Mouse (Mus musculus): ENCODE measurements at regions not wholly inside any gene's neighbourhood (a gene's known extent, or its start where the extent isn't known, plus 50 kb on each side); places are given as distances from the start of the nearest gene placed in this dataset.
A peak's percentile ranks its signal among the peaks of the same experiment; 100 is the strongest.

DNA sequence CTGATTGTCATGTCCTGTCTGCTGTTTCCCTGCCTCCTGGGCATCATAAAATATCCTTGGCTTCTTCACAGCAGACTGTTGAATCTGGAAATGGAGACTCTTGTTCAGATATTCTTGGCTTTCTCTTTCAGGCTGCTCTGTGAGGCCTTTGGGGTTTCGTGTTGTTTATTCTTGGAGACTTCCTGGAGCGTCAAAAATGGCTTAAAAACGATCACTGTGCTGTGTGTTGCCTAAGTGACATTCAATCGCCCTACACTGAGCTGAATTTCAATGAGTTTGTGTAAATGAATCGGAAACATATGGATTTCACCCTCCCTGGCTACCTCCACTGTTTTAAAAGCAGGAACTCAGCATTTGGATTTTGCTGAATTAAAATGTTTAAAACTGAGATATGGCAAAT, 241.1 kb upstream of the Slc24a2 start:
- Histone ChIP-seq H3K27ac (ENCODE audit: low read length) (no peak overlapping the region), H3K9me3 (ENCODE audit: low read length) (no peaks in the 10 kb centered on the region), H3K4me2 (replicated peaks; ENCODE audit: low read depth, low read length) (no peak overlapping the region), H3K9ac (replicated peaks; ENCODE audit: low read depth) (no peak overlapping the region), H3K36me3 (ENCODE audit: insufficient read depth, low read length) (no peaks in the 10 kb centered on the region), H3K4me1 (ENCODE audit: insufficient read depth, low read depth, low read length) (peaks cover 4% of the 10 kb centered on the region; the same call in 1 of the 2 replicates), H3K4me3 (ENCODE audit: low read depth, low read length) (no peak overlapping the region), H3K27me3 (replicated peaks; ENCODE audit: insufficient read depth, low read length) (no peaks in the 10 kb centered on the region)
- WGBS, result 30% methylated on average over 5 of the region's 5 CpGs
- no peak for TF ChIP-seq EP300 (IDR thresholded peaks at IDR 0.05)
- TF ChIP-seq CTCF (IDR thresholded peaks at IDR 0.05), result no peak
- DNase-seq (ENCODE audit: low spot score), result no peak
- no peak for ATAC-seq

DNA sequence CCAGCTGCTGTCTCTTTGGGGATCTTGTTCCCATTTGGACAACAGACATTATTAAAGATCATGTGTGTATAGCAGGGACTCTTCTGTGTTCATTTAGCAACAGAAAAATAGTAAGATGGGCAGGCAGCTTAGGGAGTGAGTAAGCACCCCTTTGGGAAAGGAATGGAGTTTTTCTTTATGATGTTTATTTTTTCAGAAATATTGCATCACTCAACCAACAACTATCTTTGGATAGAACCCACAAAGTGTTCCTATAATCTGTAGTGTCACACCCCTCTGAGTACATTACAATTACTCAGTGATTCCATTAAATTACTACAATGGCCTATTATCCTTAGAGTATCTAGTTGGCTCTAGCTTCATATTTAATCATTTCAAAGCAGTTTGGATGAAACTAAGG, 237.3 kb upstream of the Slc24a2 start:
- Histone ChIP-seq H3K27ac (ENCODE audit: low read length) (no peak overlapping the region), H3K4me3 (ENCODE audit: low read depth, low read length) (no peak overlapping the region), H3K27me3 (replicated peaks; ENCODE audit: insufficient read depth, low read length) (no peaks in the 10 kb centered on the region), H3K4me2 (replicated peaks; ENCODE audit: low read depth, low read length) (no peak overlapping the region), H3K4me1 (ENCODE audit: insufficient read depth, low read depth, low read length) (peaks cover 4% of the 10 kb centered on the region; the same call in 1 of the 2 replicates), H3K9ac (replicated peaks; ENCODE audit: low read depth) (no peak overlapping the region), H3K9me3 (ENCODE audit: low read length) (no peaks in the 10 kb centered on the region), H3K36me3 (ENCODE audit: insufficient read depth, low read length) (no peaks in the 10 kb centered on the region)
- DNase-seq (ENCODE audit: low spot score) (no peak), ATAC-seq (no peak)
- TF ChIP-seq CTCF (IDR thresholded peaks at IDR 0.05) (no peak), EP300 (IDR thresholded peaks at IDR 0.05) (no peak)

DNA sequence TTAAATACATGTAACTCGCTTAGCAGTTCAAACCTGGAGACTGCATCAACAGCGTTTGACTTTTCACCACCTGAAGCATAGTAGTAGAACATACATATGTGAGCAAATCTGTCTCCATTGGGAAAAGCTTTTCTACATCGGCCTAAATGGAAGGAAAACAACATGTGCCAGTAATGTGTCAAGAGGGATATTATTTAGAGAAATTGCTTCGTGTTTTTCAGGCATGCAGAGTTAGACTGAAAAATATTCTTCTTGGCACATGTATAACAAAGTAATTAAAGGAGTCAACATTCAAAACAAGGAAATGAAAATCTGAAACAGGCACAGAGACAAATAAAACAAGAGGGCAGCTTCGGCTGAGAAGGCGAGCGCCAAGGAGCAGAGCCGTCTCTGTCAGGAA, 236.7 kb upstream of the Slc24a2 start:
- H3K36me3 ChIP-seq (ENCODE audit: insufficient read depth, low read length), result no peaks in the 10 kb centered on the region
- 63% methylated on average over 8 of the region's 8 CpGs for WGBS
- no peaks in the 10 kb centered on the region for H3K9me3 ChIP-seq (ENCODE audit: low read length)
- H3K9ac ChIP-seq (replicated peaks; ENCODE audit: low read depth), result no peak overlapping the region
- H3K4me1 ChIP-seq (ENCODE audit: insufficient read depth, low read depth, low read length), result no peaks in the 10 kb centered on the region; the same call in 1 of the 2 replicates
- TF ChIP-seq CTCF (IDR thresholded peaks at IDR 0.05), result no peak
- TF ChIP-seq EP300 (IDR thresholded peaks at IDR 0.05), result no peak
- ATAC-seq, result no peak
- no peak overlapping the region for H3K27ac ChIP-seq (ENCODE audit: low read length)
- H3K4me2 ChIP-seq (replicated peaks; ENCODE audit: low read depth, low read length), result no peak overlapping the region
- H3K4me3 ChIP-seq (ENCODE audit: low read depth, low read length), result no peak overlapping the region
- no peak for DNase-seq (ENCODE audit: low spot score)
- no peaks in the 10 kb centered on the region for H3K27me3 ChIP-seq (replicated peaks; ENCODE audit: insufficient read depth, low read length)

DNA sequence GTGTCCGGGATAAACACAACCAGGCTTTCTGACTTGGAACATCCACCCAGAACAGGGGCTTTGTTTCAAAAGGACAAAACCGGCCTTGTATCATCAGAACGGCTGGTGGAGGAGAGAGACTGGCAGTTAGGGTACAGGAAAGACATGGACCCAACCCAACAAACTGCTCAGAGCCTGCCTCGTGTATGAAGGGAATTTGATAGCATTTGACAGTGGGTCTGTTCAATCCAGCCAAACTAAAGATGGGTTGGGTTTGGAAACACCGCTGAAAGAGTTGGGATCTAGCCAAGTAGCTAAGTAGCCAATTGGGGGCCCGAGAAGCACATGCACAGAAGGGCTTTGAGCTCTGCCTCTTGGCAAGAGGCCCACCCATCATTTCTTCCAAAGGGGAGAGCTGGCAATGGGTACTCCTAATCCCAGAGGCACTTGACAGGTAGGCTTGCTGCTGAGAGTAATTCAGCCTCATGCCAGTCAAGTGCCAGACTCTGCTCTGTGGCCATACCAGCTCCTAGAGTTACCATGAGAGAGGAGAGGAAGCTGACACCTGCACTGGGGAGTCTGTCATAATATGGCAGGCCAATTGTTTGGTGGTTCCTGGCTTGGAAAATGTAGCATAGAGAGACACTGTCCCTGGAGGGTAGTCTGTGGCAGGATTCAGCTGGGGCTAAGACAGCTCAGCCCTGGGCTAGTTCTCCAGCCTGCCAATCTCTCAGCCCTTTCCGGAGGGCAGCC, 231.1 kb upstream of the Slc24a2 start:
- no peak overlapping the region for H3K27ac ChIP-seq (ENCODE audit: low read length)
- H3K4me2 ChIP-seq (replicated peaks; ENCODE audit: low read depth, low read length), result no peak overlapping the region
- no peaks in the 10 kb centered on the region for H3K27me3 ChIP-seq (replicated peaks; ENCODE audit: insufficient read depth, low read length)
- no peak overlapping the region for H3K9ac ChIP-seq (replicated peaks; ENCODE audit: low read depth)
- H3K4me1 ChIP-seq (ENCODE audit: insufficient read depth, low read depth, low read length), result no peaks in the 10 kb centered on the region; the same call in 1 of the 2 replicates
- H3K36me3 ChIP-seq (ENCODE audit: insufficient read depth, low read length), result no peaks in the 10 kb centered on the region
- WGBS, result 36% methylated on average over 7 of the region's 7 CpGs
- DNase-seq (ENCODE audit: low spot score) (no peak), ATAC-seq (peak; percentile 8; the same call in 1 of the 2 replicates)
- no peak overlapping the region for H3K4me3 ChIP-seq (ENCODE audit: low read depth, low read length)
- TF ChIP-seq EP300 (IDR thresholded peaks at IDR 0.05) (no peak), CTCF (IDR thresholded peaks at IDR 0.05) (no peak)
- H3K9me3 ChIP-seq (ENCODE audit: low read length), result no peaks in the 10 kb centered on the region

DNA sequence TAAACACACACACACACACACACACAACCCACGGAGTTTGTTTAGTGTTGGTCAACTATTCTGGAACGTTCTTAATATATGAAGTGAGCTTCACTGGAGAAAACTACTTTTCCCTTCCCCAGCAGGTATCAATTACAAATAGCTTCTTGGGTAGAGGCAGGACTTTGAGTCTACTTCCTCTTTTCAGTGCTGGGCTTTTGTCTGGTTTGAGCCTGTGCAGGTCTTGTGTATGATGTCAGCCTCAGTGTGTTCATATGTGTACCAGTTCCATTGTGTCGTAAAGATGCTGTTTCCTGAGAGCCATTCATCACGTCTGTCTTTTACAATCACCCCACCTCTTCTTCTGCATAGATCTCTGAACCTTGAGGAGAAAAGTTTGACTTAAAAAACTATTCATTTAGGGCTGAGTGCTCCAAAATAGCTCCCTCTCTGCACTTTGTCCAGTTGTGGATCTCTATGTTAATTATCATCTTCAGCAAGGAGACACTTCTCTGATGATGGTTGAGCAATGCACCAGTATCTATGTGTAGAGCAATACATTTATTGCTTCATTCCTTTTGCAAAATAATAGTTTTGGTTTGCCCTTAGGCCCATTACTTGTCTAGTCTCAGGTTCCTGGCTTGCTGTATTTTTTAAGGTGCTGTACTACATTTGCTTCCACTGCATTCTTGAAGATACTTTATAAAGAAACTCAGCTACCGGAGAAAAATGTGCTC, 225.7 kb upstream of the Slc24a2 start:
- ATAC-seq (no peak), DNase-seq (ENCODE audit: low spot score) (peak; percentile 22)
- Histone ChIP-seq H3K4me2 (replicated peaks; ENCODE audit: low read depth, low read length) (no peak overlapping the region), H3K4me1 (ENCODE audit: insufficient read depth, low read depth, low read length) (no peaks in the 10 kb centered on the region), H3K9ac (replicated peaks; ENCODE audit: low read depth) (no peak overlapping the region), H3K4me3 (ENCODE audit: low read depth, low read length) (no peak overlapping the region), H3K27me3 (replicated peaks; ENCODE audit: insufficient read depth, low read length) (no peaks in the 10 kb centered on the region), H3K36me3 (ENCODE audit: insufficient read depth, low read length) (no peaks in the 10 kb centered on the region), H3K27ac (ENCODE audit: low read length) (no peak overlapping the region), H3K9me3 (ENCODE audit: low read length) (no peaks in the 10 kb centered on the region)
- TF ChIP-seq CTCF (IDR thresholded peaks at IDR 0.05) (no peak), EP300 (IDR thresholded peaks at IDR 0.05) (no peak)
- WGBS, result 69% methylated on average over 5 of the region's 5 CpGs

DNA sequence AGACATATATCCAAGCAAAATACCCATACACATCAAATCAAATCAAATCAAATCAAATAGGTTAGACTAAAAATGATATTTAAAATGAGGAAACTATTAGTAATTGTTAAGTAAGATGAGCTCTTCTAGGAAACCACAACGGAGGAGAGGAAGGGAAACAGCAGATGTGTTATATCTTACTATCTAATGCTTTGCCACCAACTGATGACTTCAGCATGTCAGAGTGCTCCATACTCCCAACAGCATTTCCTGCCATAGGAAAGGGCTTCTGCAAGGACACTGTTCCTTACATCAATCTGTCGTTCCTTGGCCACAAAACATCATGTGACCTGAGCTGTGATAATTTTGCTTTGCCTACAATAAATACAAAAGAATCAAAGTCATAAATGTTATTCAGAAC, 221.8 kb upstream of the Slc24a2 start:
- no peaks in the 10 kb centered on the region for H3K36me3 ChIP-seq (ENCODE audit: insufficient read depth, low read length)

More for the DNA sequence above, 221.8 kb upstream of the Slc24a2 start:
- Histone ChIP-seq H3K9me3 (ENCODE audit: low read length) (no peaks in the 10 kb centered on the region), H3K9ac (replicated peaks; ENCODE audit: low read depth) (no peak overlapping the region), H3K27ac (ENCODE audit: low read length) (no peak overlapping the region), H3K4me1 (ENCODE audit: insufficient read depth, low read depth, low read length) (no peaks in the 10 kb centered on the region), H3K27me3 (replicated peaks; ENCODE audit: insufficient read depth, low read length) (no peaks in the 10 kb centered on the region), H3K4me2 (replicated peaks; ENCODE audit: low read depth, low read length) (no peak overlapping the region), H3K4me3 (ENCODE audit: low read depth, low read length) (no peak overlapping the region)
- no peak for TF ChIP-seq CTCF (IDR thresholded peaks at IDR 0.05)
- no peak for TF ChIP-seq EP300 (IDR thresholded peaks at IDR 0.05)
- WGBS, result 38% methylated on average over 2 of the region's 2 CpGs
- DNase-seq (ENCODE audit: low spot score) (no peak), ATAC-seq (no peak)
